Mouse (Mus musculus): ENCODE measurements at regions not wholly inside any gene's neighbourhood (a gene's known extent, or its start where the extent isn't known, plus 50 kb on each side); places are given as distances from the start of the nearest gene placed in this dataset.
A peak's percentile ranks its signal among the peaks of the same experiment; 100 is the strongest.
"Not testable (repeated sequence)": the region's sequence is repeated elsewhere in the genome, so short reads cannot be mapped to it uniquely, and the experiment has no call there.

DNA sequence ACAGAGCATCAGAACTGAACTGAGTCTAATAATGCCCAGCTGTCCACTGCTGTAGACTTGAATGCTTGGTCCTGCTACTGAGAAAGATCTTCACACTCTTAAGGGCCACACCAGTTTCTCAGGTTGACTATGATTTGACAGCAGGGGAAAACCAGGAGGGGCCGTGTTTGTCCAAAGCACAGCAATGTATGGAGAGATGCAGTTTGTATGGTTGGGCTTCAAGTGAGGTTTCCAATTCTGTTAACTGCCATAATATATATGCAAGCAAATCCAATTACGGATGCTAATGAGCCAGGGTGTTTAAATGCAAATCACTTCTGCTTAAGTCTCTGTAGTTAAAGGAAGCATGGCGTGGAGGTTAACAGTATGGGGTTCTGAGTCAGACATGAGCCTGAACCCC, 157.2 kb upstream of the 1700056E22Rik start:
- no peak for DNase-seq

GRCm38 (mm10) chr1:184187582-184187981, 153.5 kb upstream of the 1700056E22Rik start:
- DNase-seq, result peak; percentile 56

GRCm38 (mm10) chr1:184182163-184182562, 148.1 kb upstream of the 1700056E22Rik start:
- DNase-seq, result no peak

DNA sequence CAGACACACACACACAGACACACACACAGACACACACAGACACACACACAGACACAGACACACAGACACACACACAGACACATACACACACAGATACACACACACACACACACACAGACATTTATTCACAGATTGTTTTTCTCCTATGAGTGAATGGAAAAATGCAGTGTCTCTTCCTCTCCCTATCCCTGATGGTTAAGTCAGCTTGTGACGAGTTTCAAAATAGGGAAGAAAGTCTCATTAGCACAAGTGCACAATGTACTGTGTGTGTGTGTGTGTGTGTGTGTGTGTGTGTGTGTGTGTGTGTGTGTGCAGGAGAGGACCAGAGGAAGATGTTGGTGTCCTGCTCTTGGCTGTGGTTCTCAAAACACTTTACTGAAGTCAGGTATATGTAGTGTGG, 140.3 kb upstream of the 1700056E22Rik start:
- not testable (repeated sequence) for DNase-seq

DNA sequence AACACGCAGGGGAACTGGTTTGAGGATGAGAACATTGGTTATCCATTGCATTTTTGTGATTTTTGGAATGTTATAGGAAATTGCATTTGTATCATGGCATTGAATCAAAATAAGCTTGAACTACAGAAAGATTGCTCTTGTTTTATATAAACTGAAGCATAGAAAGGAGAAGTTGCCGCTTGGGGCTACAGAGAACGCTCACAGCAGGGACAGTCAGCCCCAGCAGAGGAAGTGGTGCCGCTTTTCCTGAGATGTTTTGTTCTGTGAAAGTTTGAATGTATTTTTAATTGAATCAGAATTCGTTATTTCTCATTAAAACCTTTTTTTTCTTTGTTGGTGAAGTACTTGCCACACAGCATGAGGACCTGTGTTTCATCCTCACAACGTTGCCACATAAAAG, 139.6 kb upstream of the 1700056E22Rik start:
- DNase-seq, result no peak

- DNase-seq, result no peak
Observed at GRCm38 (mm10) chr1:184172986-184173385, 138.9 kb upstream of the 1700056E22Rik start.

GRCm38 (mm10) chr1:184171601-184172000, 137.5 kb upstream of the 1700056E22Rik start:
- DNase-seq, result no peak

- DNase-seq, result no peak
Observed at GRCm38 (mm10) chr1:184170926-184171325, 136.8 kb upstream of the 1700056E22Rik start.

GRCm38 (mm10) chr1:184169967-184170366, 135.9 kb upstream of the 1700056E22Rik start:
- no peak for DNase-seq

- no peak for DNase-seq
Observed at GRCm38 (mm10) chr1:184169034-184169783, 135.1 kb upstream of the 1700056E22Rik start.

DNA sequence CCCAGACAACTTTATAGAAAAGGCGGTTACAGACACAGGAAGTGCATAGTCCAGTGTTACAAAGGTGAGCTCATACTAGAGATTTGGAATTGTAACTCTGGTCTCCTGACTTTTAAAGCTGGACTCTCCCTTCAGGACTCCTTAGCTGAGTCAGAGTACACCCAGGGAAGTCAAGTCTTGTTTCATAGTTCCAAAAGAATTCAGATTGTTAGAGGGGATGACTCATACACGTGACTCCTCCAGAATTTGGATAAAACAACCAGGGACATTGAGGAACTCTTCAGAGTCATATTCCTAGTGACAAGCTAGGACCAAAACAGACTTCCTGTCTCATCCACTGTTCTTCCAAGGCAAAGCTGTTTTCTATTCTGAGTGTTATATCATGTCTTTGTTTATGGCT, 132.8 kb upstream of the 1700056E22Rik start:
- DNase-seq, result no peak

GRCm38 (mm10) chr1:184162526-184162925, 128.4 kb upstream of the 1700056E22Rik start:
- DNase-seq, result not testable (repeated sequence)

- DNase-seq, result no peak
Observed at GRCm38 (mm10) chr1:184147713-184148112, 113.6 kb upstream of the 1700056E22Rik start.

GRCm38 (mm10) chr1:184142974-184143373, 108.9 kb upstream of the 1700056E22Rik start:
- DNase-seq, result no peak

DNA sequence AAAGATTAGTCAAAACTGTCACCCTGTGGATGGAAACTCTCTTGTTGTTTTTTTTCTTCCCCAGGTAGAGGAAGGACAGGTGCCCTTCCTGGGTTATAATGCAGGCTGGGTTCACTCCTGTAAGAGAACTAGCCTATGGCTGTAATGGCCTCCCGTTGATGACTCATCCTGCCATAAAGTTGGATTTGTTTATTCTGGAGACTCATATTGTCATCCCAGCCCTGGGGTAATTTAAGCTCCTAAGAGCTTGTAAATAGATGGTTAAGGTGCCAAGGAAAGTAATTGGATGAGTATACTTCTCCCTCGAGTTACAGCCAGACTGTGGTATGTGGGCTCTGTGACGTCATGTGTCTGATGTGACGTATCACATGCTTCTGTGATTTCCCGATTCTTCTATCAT, 106.4 kb upstream of the 1700056E22Rik start:
- no peak for DNase-seq

- no peak for DNase-seq
Observed at GRCm38 (mm10) chr1:184140082-184140481, 106.0 kb upstream of the 1700056E22Rik start.

- no peak for DNase-seq
Observed at GRCm38 (mm10) chr1:184138661-184139060, 104.6 kb upstream of the 1700056E22Rik start.

GRCm38 (mm10) chr1:184130897-184131296, 96.8 kb upstream of the 1700056E22Rik start:
- DNase-seq, result no peak

DNA sequence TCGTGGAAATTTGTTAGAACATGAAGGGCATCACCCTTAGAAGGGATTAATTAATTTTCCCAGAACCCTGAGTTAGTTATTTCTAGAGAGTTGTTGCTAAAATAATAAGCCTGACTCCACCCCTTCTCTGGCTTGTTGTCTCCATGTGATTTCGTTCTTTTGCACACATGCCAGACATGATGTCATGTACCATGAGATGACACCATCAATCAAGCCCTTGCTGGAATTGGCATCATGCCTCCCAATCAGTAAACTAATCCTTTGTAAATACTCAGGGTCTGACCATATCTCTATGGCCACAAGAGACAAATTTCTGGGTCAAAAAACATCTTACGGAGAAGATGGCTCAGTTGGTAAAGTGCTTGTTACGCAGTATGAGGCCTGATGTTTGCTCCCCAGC, 93.2 kb upstream of the 1700056E22Rik start:
- peak; percentile 83 for DNase-seq

GRCm38 (mm10) chr1:184126909-184127308, 92.8 kb upstream of the 1700056E22Rik start:
- DNase-seq, result no peak

Measured in lung, postnatal 10 days (tissue).